Mouse (Mus musculus): ENCODE data around the gene Rnft2. TPM values are rescaled to one million over a fixed set of nuclear protein-coding genes. Genes with fewer than 3 reads are reported as not detected.

The Rnft2 gene
- total and polyA plus RNA-seq, 3 experiments, result 0.42 to 0.71 TPM; not detected in 1

DNA sequence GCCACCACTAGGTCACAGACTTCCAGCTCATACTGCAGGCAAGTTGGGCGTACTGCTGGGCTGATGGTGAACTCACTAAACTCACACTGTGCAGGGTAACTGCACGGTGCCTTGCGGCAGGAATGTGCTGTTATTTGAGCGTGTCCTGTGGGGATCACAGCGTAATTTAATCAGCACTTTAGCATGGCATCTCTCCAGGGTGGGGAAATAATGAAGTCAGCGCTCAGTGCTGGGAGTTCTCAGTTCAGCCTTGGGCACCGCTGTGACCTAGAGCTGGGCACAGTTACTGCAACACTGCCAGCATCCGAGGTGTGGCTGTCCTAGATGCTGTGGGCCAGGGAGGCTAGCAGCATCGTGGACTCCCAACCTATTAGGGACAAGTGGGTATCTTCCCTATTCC lies 19.4 kb upstream of the Rnft2 start:
- no peaks in the 10 kb centered on the region for H3K4me1 ChIP-seq (ENCODE audit: control insufficient read depth in 1 of 2, insufficient read depth in 2 of 2, low read length in 2 of 2)
- H3K27me3 ChIP-seq (ENCODE audit: control insufficient read depth in 1 of 2, insufficient read depth in 2 of 2, low read length in 2 of 2), result no peaks in the 10 kb centered on the region
- no peaks in the 10 kb centered on the region for H3K79me2 ChIP-seq (ENCODE audit: control insufficient read depth, insufficient read depth, low read length, poor library complexity)
- DNase-seq (ENCODE audit: low read depth, low spot score), result no peak
- H3K27ac ChIP-seq (ENCODE audit: control insufficient read depth, low read depth, low read length), result no peak overlapping the region
- no peaks in the 10 kb centered on the region; a peak in 1 of 4 replicates for H3K36me3 ChIP-seq (ENCODE audit: control insufficient read depth in 1 of 2, insufficient read depth in 2 of 2, low read length in 2 of 2)
- TF ChIP-seq ETS1 (IDR thresholded peaks at IDR 0.05; ENCODE audit: low read depth, low read length) (no peak), UBTF (IDR thresholded peaks at IDR 0.05; ENCODE audit: borderline replicate concordance, insufficient read depth, low read depth, low read length) (no peak), MYB (IDR thresholded peaks at IDR 0.05; ENCODE audit: low read depth, low read length) (no peak), MAX (IDR thresholded peaks at IDR 0.05; ENCODE audit: low read length) (no peak), E2F4 (IDR thresholded peaks at IDR 0.05; ENCODE audit: borderline replicate concordance, low read depth, low read length) (no peak), USF2 (IDR thresholded peaks at IDR 0.05; ENCODE audit: borderline replicate concordance in 1 of 2, insufficient read depth in 1 of 2, low read depth in 1 of 2, low read length in 2 of 2) (no peak), GABPA (IDR thresholded peaks at IDR 0.05; ENCODE audit: low read depth, low read length) (no peak)
- H3K9me3 ChIP-seq (replicated peaks; ENCODE audit: insufficient read depth, low read length), result no peaks in the 10 kb centered on the region
- H3K4me3 ChIP-seq (ENCODE audit: control insufficient read depth in 1 of 2, insufficient read depth in 1 of 2, low read depth in 2 of 2, low read length in 2 of 2), result no peak overlapping the region
- H3K9ac ChIP-seq (ENCODE audit: control insufficient read depth, low read depth, low read length, poor library complexity, severe bottlenecking), result no peak overlapping the region

DNA sequence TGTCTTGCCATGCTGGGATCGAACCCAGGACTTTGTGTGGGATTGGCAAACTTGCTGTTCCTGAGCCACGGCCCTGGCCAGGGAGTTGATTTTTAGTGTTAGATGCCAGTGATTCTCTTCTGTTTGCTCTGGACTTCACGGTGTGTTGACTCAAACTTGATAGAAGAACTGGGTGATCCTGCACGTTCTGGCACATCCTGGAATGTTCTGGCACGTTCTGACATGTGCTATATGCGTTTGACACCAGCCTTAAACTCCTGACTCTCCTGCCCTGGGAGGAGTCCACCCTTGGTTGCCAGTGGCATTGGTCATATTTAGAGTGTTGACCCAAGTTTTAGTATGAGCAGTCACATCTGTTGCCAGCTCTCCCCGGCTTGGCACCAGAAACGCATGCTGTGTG lies 17.5 kb upstream of the Rnft2 start:
- TF ChIP-seq MAX (IDR thresholded peaks at IDR 0.05; ENCODE audit: low read length), result no peak
- TF ChIP-seq ZKSCAN1 (IDR thresholded peaks at IDR 0.05; ENCODE audit: low read depth, low read length), result no peak
- TF ChIP-seq USF2 (IDR thresholded peaks at IDR 0.05; ENCODE audit: borderline replicate concordance in 1 of 2, insufficient read depth in 1 of 2, low read depth in 1 of 2, low read length in 2 of 2), result no peak
- no peak for TF ChIP-seq JUND (IDR thresholded peaks at IDR 0.05; ENCODE audit: low read depth, low read length)
- TF ChIP-seq ZNF384 (IDR thresholded peaks at IDR 0.05; ENCODE audit: low read depth, low read length), result no peak
- no peak for TF ChIP-seq TAL1 (IDR thresholded peaks at IDR 0.05; ENCODE audit: low read length)
- no peak for TF ChIP-seq RAD21 (IDR thresholded peaks at IDR 0.05; ENCODE audit: low read depth, low read length)
- no peak for TF ChIP-seq E2F4 (IDR thresholded peaks at IDR 0.05; ENCODE audit: borderline replicate concordance, low read depth, low read length)
- no peak for TF ChIP-seq TBP (IDR thresholded peaks at IDR 0.05; ENCODE audit: low read depth, low read length)
- TF ChIP-seq ETS1 (IDR thresholded peaks at IDR 0.05; ENCODE audit: low read depth, low read length), result no peak
- no peak for TF ChIP-seq POLR2AphosphoS2 (IDR thresholded peaks at IDR 0.05; ENCODE audit: low read length)
- TF ChIP-seq CHD1 (IDR thresholded peaks at IDR 0.05; ENCODE audit: low read depth, low read length), result no peak
- H3K36me3 ChIP-seq (ENCODE audit: control insufficient read depth in 1 of 2, insufficient read depth in 2 of 2, low read length in 2 of 2), result no peaks in the 10 kb centered on the region; a peak in 1 of 4 replicates

More for the DNA sequence above, 17.5 kb upstream of the Rnft2 start:
- no peak overlapping the region for H3K9ac ChIP-seq (ENCODE audit: control insufficient read depth, low read depth, low read length, poor library complexity, severe bottlenecking)
- no peak overlapping the region for H3K27ac ChIP-seq (ENCODE audit: control insufficient read depth, low read depth, low read length)
- H3K79me2 ChIP-seq (ENCODE audit: control insufficient read depth, insufficient read depth, low read length, poor library complexity), result no peaks in the 10 kb centered on the region
- H3K4me1 ChIP-seq (ENCODE audit: control insufficient read depth in 1 of 2, insufficient read depth in 2 of 2, low read length in 2 of 2), result no peaks in the 10 kb centered on the region
- no peak for DNase-seq (ENCODE audit: low read depth, low spot score)
- no peaks in the 10 kb centered on the region for H3K27me3 ChIP-seq (ENCODE audit: control insufficient read depth in 1 of 2, insufficient read depth in 2 of 2, low read length in 2 of 2)
- no peaks in the 10 kb centered on the region for H3K9me3 ChIP-seq (replicated peaks; ENCODE audit: insufficient read depth, low read length)
- H3K4me3 ChIP-seq (ENCODE audit: control insufficient read depth in 1 of 2, insufficient read depth in 1 of 2, low read depth in 2 of 2, low read length in 2 of 2), result no peak overlapping the region
